Mouse (Mus musculus): ENCODE results near the gene Flot1. TPM values are rescaled to one million over a fixed set of nuclear protein-coding genes. Genes with fewer than 3 reads are reported as not detected.
A peak's percentile ranks its signal among the peaks of the same experiment; 100 is the strongest.

Gene Flot1
- polyA plus RNA-seq, 2 experiments from 2014 or later: 19.9 to 22.9 TPM

GRCm38 (mm10) chr17:35869346-35870067, 46.5 kb downstream of the Flot1 start:
- ATAC-seq: no peak

GRCm38 (mm10) chr17:35870151-35870883, 47.3 kb downstream of the Flot1 start:
- peak; percentile 73 for ATAC-seq

- no peak for ATAC-seq
Measured at GRCm38 (mm10) chr17:35870884-35871696, 48.1 kb downstream of the Flot1 start.

- ATAC-seq: no peak
Measured at GRCm38 (mm10) chr17:35873774-35874519, 50.9 kb downstream of the Flot1 start.

GRCm38 (mm10) chr17:35874721-35875120, 51.7 kb downstream of the Flot1 start:
- no peak for ATAC-seq

GRCm38 (mm10) chr17:35879245-35880057, 56.4 kb downstream of the Flot1 start, which contains the start of gene Dhx16:
Dhx16 (plus strand) TSS chr17:35879819.
- peak; percentile 88 for ATAC-seq

Other genes starting within 250 kb of the Flot1 start
- not detected for gene Sfta2, start 221.7 kb upstream of the Flot1 start, polyA plus RNA-seq (2017; shearing (Covaris generic))
- gene Gm9573, start 196.6 kb upstream of the Flot1 start, polyA plus RNA-seq (2017; shearing (Covaris generic)): not detected
- under 1 TPM in 1 of 2 experiments, not detected in 1; 0.36 TPM for gene Mucl3, start 179.5 kb upstream of the Flot1 start, polyA plus RNA-seq (2017; shearing (Covaris generic))
- 10 to 100 TPM in 1 of 2 experiments, 1 to 10 TPM in 1; 9.3 to 11.8 TPM for gene Vars2, start 155.6 kb upstream of the Flot1 start, polyA plus RNA-seq (2017; shearing (Covaris generic))
- 10 to 100 TPM; 11.5 to 30.4 TPM for gene Gtf2h4, start 149.5 kb upstream of the Flot1 start, polyA plus RNA-seq (2017; shearing (Covaris generic))
- gene Ddr1, start 118.6 kb upstream of the Flot1 start, polyA plus RNA-seq (2017; shearing (Covaris generic)): under 1 TPM; 0.66 to 0.71 TPM
- under 1 TPM; 0.60 TPM for gene Ier3, start 1.5 kb upstream of the Flot1 start, polyA plus RNA-seq (2017; shearing (Covaris generic))
- 100 to 1,000 TPM; 410 to 652 TPM for gene Tubb5, start 15.1 kb downstream of the Flot1 start, polyA plus RNA-seq (2017; shearing (Covaris generic))
- 1 to 10 TPM; 4.1 to 6.4 TPM for gene Mdc1, start 18.3 kb downstream of the Flot1 start, polyA plus RNA-seq (2017; shearing (Covaris generic))
- 10 to 100 TPM; 38.4 to 44.7 TPM for gene Nrm, start 38.1 kb downstream of the Flot1 start, polyA plus RNA-seq (2017; shearing (Covaris generic))
- gene Ppp1r18, start 42.4 kb downstream of the Flot1 start, polyA plus RNA-seq (2017; shearing (Covaris generic)): 100 to 1,000 TPM; 228 to 247 TPM
- gene Dhx16, start 56.6 kb downstream of the Flot1 start, polyA plus RNA-seq (2017; shearing (Covaris generic)): 10 to 100 TPM; 19.6 to 26.9 TPM
- 10 to 100 TPM; 12.4 to 17.5 TPM for gene 2310061I04Rik, start 74.2 kb downstream of the Flot1 start, polyA plus RNA-seq (2017; shearing (Covaris generic))
- 10 to 100 TPM; 11.7 to 14.3 TPM for gene Atat1, start 86.8 kb downstream of the Flot1 start, polyA plus RNA-seq (2017; shearing (Covaris generic))
- gene Mrps18b, start 93.2 kb downstream of the Flot1 start, polyA plus RNA-seq (2017; shearing (Covaris generic)): 10 to 100 TPM; 42.2 to 50.9 TPM
- 10 to 100 TPM; 42.0 to 57.4 TPM for gene Ppp1r10, start 93.2 kb downstream of the Flot1 start, polyA plus RNA-seq (2017; shearing (Covaris generic))
- 100 to 1,000 TPM in 1 of 2 experiments, 10 to 100 TPM in 1; 99.6 to 137 TPM for gene Abcf1, start 146.5 kb downstream of the Flot1 start, polyA plus RNA-seq (2017; shearing (Covaris generic))
- 1 to 10 TPM; 8.1 to 9.2 TPM for gene Gnl1, start 156.6 kb downstream of the Flot1 start, polyA plus RNA-seq (2017; shearing (Covaris generic))
- gene Prr3, start 157.0 kb downstream of the Flot1 start, polyA plus RNA-seq (2017; shearing (Covaris generic)): 10 to 100 TPM; 13.6 to 17.6 TPM
- gene H2-T24, start 197.3 kb downstream of the Flot1 start, polyA plus RNA-seq (2017; shearing (Covaris generic)): 10 to 100 TPM; 36.4 to 43.7 TPM
- 1,000 to 10,000 TPM in 1 of 2 experiments, 100 to 1,000 TPM in 1; 679 to 1,228 TPM for gene H2-T23, start 209.6 kb downstream of the Flot1 start, polyA plus RNA-seq (2017; shearing (Covaris generic))
- gene H2-T22, start 219.5 kb downstream of the Flot1 start, polyA plus RNA-seq (2017; shearing (Covaris generic)): 100 to 1,000 TPM; 415 to 458 TPM
- gene Gm6034, start 219.7 kb downstream of the Flot1 start, polyA plus RNA-seq (2017; shearing (Covaris generic)): under 1 TPM in 1 of 2 experiments, not detected in 1; 0.46 TPM
- gene Gm11127, start 235.1 kb downstream of the Flot1 start, polyA plus RNA-seq (2017; shearing (Covaris generic)): under 1 TPM; 0.37 to 0.38 TPM